Mouse (Mus musculus): ENCODE measurements around the gene Nedd8. TPM values are rescaled to one million over a fixed set of nuclear protein-coding genes. Genes with fewer than 3 reads are reported as not detected.
A peak's percentile ranks its signal among the peaks of the same experiment; 100 is the strongest.

Nedd8 gene
- polyA plus RNA-seq, 2 experiments = 168 to 286 TPM

GRCm38 (mm10) chr14:55617822-55618221, 54.1 kb downstream of the Nedd8 start, which contains the start of gene Rec8:
Gene Rec8, plus strand, starts transcription at chr14:55618037.
- H3K4me2 ChIP-seq (ENCODE audit: low read depth) = peak within 1 kb of the TSS; percentile 69
- H3K27me3 ChIP-seq (ENCODE audit: control insufficient read depth, insufficient read depth, low read length) = no peaks in the 10 kb centered on the region
- peak within 1 kb of the TSS; percentile 30 to 37 for H3K4me3 ChIP-seq (ENCODE audit: insufficient read depth in 1 of 2, low read depth in 2 of 2, low read length in 2 of 2)
- DNase-seq (ENCODE audit: low read depth in 3 of 3, low spot score in 3 of 3) (peak in 2 of 3 experiments; percentile 27 to 64), ATAC-seq (ENCODE audit: insufficient read depth) (peak; percentile 63)
- no peaks in the 10 kb centered on the region for H3K9me3 ChIP-seq (ENCODE audit: control insufficient read depth, low read length)
- peak within 1 kb of the TSS; percentile 4; the same call in 1 of the 2 replicates for H3K27ac ChIP-seq
- peaks cover 19 to 29% of the 10 kb centered on the region in 2 experiments for H3K4me1 ChIP-seq (replicated peaks; ENCODE audit: control insufficient read depth in 2 of 2, insufficient read depth in 2 of 2, low read length in 1 of 2)
- peak; percentile 52 for TF ChIP-seq CTCF (IDR thresholded peaks at IDR 0.05; ENCODE audit: low read depth)
- no peak for TF ChIP-seq EP300 (IDR thresholded peaks at IDR 0.05; ENCODE audit: low read depth)
- 28% methylated on average over 21 of the region's 21 CpGs for WGBS (ENCODE audit: insufficient replicate concordance)
- H3K9ac ChIP-seq (replicated peaks) = peak within 1 kb of the TSS; percentile 49
- no peaks in the 10 kb centered on the region for H3K36me3 ChIP-seq (replicated peaks; ENCODE audit: control insufficient read depth, insufficient read depth, low read depth)

GRCm38 (mm10) chr14:55616844-55617243, 55.1 kb downstream of the Nedd8 start:
- Histone ChIP-seq H3K27me3 (ENCODE audit: control insufficient read depth, insufficient read depth, low read length) (no peaks in the 10 kb centered on the region), H3K4me1 (replicated peaks; ENCODE audit: control insufficient read depth in 2 of 2, insufficient read depth in 2 of 2, low read length in 1 of 2) (peaks cover 19 to 29% of the 10 kb centered on the region in 2 experiments), H3K9me3 (ENCODE audit: control insufficient read depth, low read length) (no peaks in the 10 kb centered on the region), H3K27ac (no peak overlapping the region), H3K4me2 (ENCODE audit: low read depth) (no peak overlapping the region), H3K36me3 (replicated peaks; ENCODE audit: control insufficient read depth, insufficient read depth, low read depth) (no peaks in the 10 kb centered on the region), H3K9ac (replicated peaks) (no peak overlapping the region), H3K4me3 (ENCODE audit: insufficient read depth in 1 of 2, low read depth in 2 of 2, low read length in 2 of 2) (no peak overlapping the region)
- TF ChIP-seq EP300 (IDR thresholded peaks at IDR 0.05; ENCODE audit: low read depth) (no peak), CTCF (IDR thresholded peaks at IDR 0.05; ENCODE audit: low read depth) (no peak)
- ATAC-seq (ENCODE audit: insufficient read depth) (no peak), DNase-seq (ENCODE audit: low read depth in 3 of 3, low spot score in 3 of 3) (no peak)
- WGBS (ENCODE audit: insufficient replicate concordance) = 56% methylated on average over 2 of the region's 2 CpGs

- H3K4me2 ChIP-seq (ENCODE audit: low read depth) = no peak overlapping the region
- no peaks in the 10 kb centered on the region for H3K36me3 ChIP-seq (replicated peaks; ENCODE audit: control insufficient read depth, insufficient read depth, low read depth)
- ATAC-seq (ENCODE audit: insufficient read depth) = no peak
- 48% methylated on average over 2 of the region's 2 CpGs for WGBS (ENCODE audit: insufficient replicate concordance)
- H3K27me3 ChIP-seq (ENCODE audit: control insufficient read depth, insufficient read depth, low read length) = no peaks in the 10 kb centered on the region
- H3K9ac ChIP-seq (replicated peaks) = no peak overlapping the region
- peaks cover 19 to 29% of the 10 kb centered on the region in 2 experiments for H3K4me1 ChIP-seq (replicated peaks; ENCODE audit: control insufficient read depth in 2 of 2, insufficient read depth in 2 of 2, low read length in 1 of 2)
- H3K4me3 ChIP-seq (ENCODE audit: insufficient read depth in 1 of 2, low read depth in 2 of 2, low read length in 2 of 2) = no peak overlapping the region
- no peak overlapping the region for H3K27ac ChIP-seq
- no peaks in the 10 kb centered on the region for H3K9me3 ChIP-seq (ENCODE audit: control insufficient read depth, low read length)
- DNase-seq (ENCODE audit: low read depth in 3 of 3, low spot score in 3 of 3) = no peak
- TF ChIP-seq EP300 (IDR thresholded peaks at IDR 0.05; ENCODE audit: low read depth) (no peak), CTCF (IDR thresholded peaks at IDR 0.05; ENCODE audit: low read depth) (no peak)
These were observed 56.0 kb downstream of the Nedd8 start for GRCm38 (mm10) chr14:55615876-55616275.

DNA sequence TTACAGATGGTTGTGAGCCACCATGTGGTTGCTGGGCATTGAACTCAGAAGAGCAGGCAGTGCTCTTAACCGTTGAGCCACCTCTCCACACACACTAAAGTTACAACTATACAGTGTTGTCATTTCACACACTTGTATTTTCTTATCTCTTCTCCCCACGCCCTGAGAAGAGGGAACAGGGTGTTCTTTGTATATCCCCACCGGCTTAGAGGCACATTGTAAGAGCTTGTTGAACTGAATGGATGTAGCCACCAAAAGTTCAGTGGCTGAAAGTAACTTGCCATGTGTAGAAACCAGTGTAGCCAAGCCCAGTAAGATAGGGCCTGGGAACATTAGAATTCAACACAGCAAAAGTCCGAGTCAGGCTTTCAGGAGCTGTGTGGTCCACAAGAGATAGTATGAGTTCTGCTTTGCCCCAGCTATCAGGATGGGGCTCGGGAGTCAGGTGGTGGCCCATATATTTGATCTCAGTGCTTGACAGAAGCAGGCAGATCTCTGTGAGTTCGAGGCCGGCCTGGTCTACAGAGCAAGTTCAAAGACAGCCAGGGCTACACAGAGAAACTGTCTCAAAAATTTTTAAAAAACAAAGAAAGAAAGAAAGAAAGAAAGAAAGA, 57.3 kb downstream of the Nedd8 start:
- ATAC-seq (ENCODE audit: insufficient read depth) (peak; percentile 82), DNase-seq (ENCODE audit: low read depth in 3 of 3, low spot score in 3 of 3) (peak; percentile 45 to 80 (median 61))
- Histone ChIP-seq H3K9me3 (ENCODE audit: control insufficient read depth, low read length) (no peaks in the 10 kb centered on the region), H3K4me1 (replicated peaks; ENCODE audit: control insufficient read depth in 2 of 2, insufficient read depth in 2 of 2, low read length in 1 of 2) (peaks cover 19 to 29% of the 10 kb centered on the region in 2 experiments), H3K36me3 (replicated peaks; ENCODE audit: control insufficient read depth, insufficient read depth, low read depth) (peaks cover 1% of the 10 kb centered on the region), H3K27ac (peak overlapping the region; percentile 76), H3K4me3 (ENCODE audit: insufficient read depth in 1 of 2, low read depth in 2 of 2, low read length in 2 of 2) (no peak overlapping the region), H3K27me3 (ENCODE audit: control insufficient read depth, insufficient read depth, low read length) (no peaks in the 10 kb centered on the region), H3K4me2 (ENCODE audit: low read depth) (no peak overlapping the region), H3K9ac (replicated peaks) (peak overlapping the region; percentile 38; the same call in 1 of the 2 replicates)
- 24% methylated on average over 7 of the region's 7 CpGs for WGBS (ENCODE audit: insufficient replicate concordance)
- TF ChIP-seq EP300 (IDR thresholded peaks at IDR 0.05; ENCODE audit: low read depth) (peak; percentile 84), CTCF (IDR thresholded peaks at IDR 0.05; ENCODE audit: low read depth) (no peak)

- ATAC-seq (ENCODE audit: insufficient read depth) = no peak
- H3K27me3 ChIP-seq (ENCODE audit: control insufficient read depth, insufficient read depth, low read length) = no peaks in the 10 kb centered on the region
- no peak for TF ChIP-seq EP300 (IDR thresholded peaks at IDR 0.05; ENCODE audit: low read depth)
- no peak for TF ChIP-seq CTCF (IDR thresholded peaks at IDR 0.05; ENCODE audit: low read depth)
- peaks cover 15 to 22% of the 10 kb centered on the region in 2 experiments for H3K4me1 ChIP-seq (replicated peaks; ENCODE audit: control insufficient read depth in 2 of 2, insufficient read depth in 2 of 2, low read length in 1 of 2)
- DNase-seq (ENCODE audit: low read depth in 3 of 3, low spot score in 3 of 3) = no peak
- peak overlapping the region; percentile 16; the same call in 1 of the 2 replicates for H3K27ac ChIP-seq
- H3K9ac ChIP-seq (replicated peaks) = no peak overlapping the region
- peaks cover 14% of the 10 kb centered on the region for H3K36me3 ChIP-seq (replicated peaks; ENCODE audit: control insufficient read depth, insufficient read depth, low read depth)
- no peaks in the 10 kb centered on the region for H3K9me3 ChIP-seq (ENCODE audit: control insufficient read depth, low read length)
- no peak overlapping the region for H3K4me3 ChIP-seq (ENCODE audit: insufficient read depth in 1 of 2, low read depth in 2 of 2, low read length in 2 of 2)
- no peak overlapping the region for H3K4me2 ChIP-seq (ENCODE audit: low read depth)
- 66% methylated on average over 6 of the region's 6 CpGs for WGBS (ENCODE audit: insufficient replicate concordance)
These were observed 58.6 kb downstream of the Nedd8 start for GRCm38 (mm10) chr14:55613346-55613745.

Other genes starting within 250 kb of the Nedd8 start
Only the 30 nearest of the 35 such genes appear.
- gene Carmil3, start 181.5 kb downstream of the Nedd8 start, polyA plus RNA-seq (2012; rRNA removed) = 2.6 TPM in 2 replicates
- gene Carmil3, start 181.5 kb downstream of the Nedd8 start, polyA plus RNA-seq (2014; fragmentation: Nextera tagmentation; extraction: Ambion mirVana) = 0.32 and 0.45 TPM in 2 replicates
- 0.05 and 0.06 TPM in 2 replicates for gene Cpne6, start 161.7 kb downstream of the Nedd8 start, polyA plus RNA-seq (2012; rRNA removed)
- gene Cpne6, start 161.7 kb downstream of the Nedd8 start, polyA plus RNA-seq (2014; fragmentation: Nextera tagmentation; extraction: Ambion mirVana) = not detected in 2 replicates
- not detected in 2 replicates for gene Nrl, start 147.1 kb downstream of the Nedd8 start, polyA plus RNA-seq (2012; rRNA removed)
- gene Nrl, start 147.1 kb downstream of the Nedd8 start, polyA plus RNA-seq (2014; fragmentation: Nextera tagmentation; extraction: Ambion mirVana) = not detected in 2 replicates
- gene Pck2, start 131.9 kb downstream of the Nedd8 start, polyA plus RNA-seq (2012; rRNA removed) = 19.6 and 21.9 TPM in 2 replicates
- gene Pck2, start 131.9 kb downstream of the Nedd8 start, polyA plus RNA-seq (2014; fragmentation: Nextera tagmentation; extraction: Ambion mirVana) = 15.6 and 20.6 TPM in 2 replicates
- gene Dcaf11, start 112.1 kb downstream of the Nedd8 start, polyA plus RNA-seq (2012; rRNA removed) = 25.4 and 30.9 TPM in 2 replicates
- 47.5 and 51.2 TPM in 2 replicates for gene Dcaf11, start 112.1 kb downstream of the Nedd8 start, polyA plus RNA-seq (2014; fragmentation: Nextera tagmentation; extraction: Ambion mirVana)
- gene A730061H03Rik, start 111.7 kb downstream of the Nedd8 start, polyA plus RNA-seq (2012; rRNA removed) = 0.95 and 1.3 TPM in 2 replicates
- 1.8 and 2.1 TPM in 2 replicates for gene A730061H03Rik, start 111.7 kb downstream of the Nedd8 start, polyA plus RNA-seq (2014; fragmentation: Nextera tagmentation; extraction: Ambion mirVana)
- 0.19 and 0.38 TPM in 2 replicates for gene Fitm1, start 96.5 kb downstream of the Nedd8 start, polyA plus RNA-seq (2012; rRNA removed)
- 0.37 and 0.58 TPM in 2 replicates for gene Fitm1, start 96.5 kb downstream of the Nedd8 start, polyA plus RNA-seq (2014; fragmentation: Nextera tagmentation; extraction: Ambion mirVana)
- gene Psme1, start 94.0 kb downstream of the Nedd8 start, polyA plus RNA-seq (2012; rRNA removed) = 32.0 and 51.1 TPM in 2 replicates
- gene Psme1, start 94.0 kb downstream of the Nedd8 start, polyA plus RNA-seq (2014; fragmentation: Nextera tagmentation; extraction: Ambion mirVana) = 99.9 and 103 TPM in 2 replicates
- gene Emc9, start 86.8 kb downstream of the Nedd8 start, polyA plus RNA-seq (2012; rRNA removed) = 19.2 and 20.3 TPM in 2 replicates
- gene Emc9, start 86.8 kb downstream of the Nedd8 start, polyA plus RNA-seq (2014; fragmentation: Nextera tagmentation; extraction: Ambion mirVana) = 32.8 and 33.0 TPM in 2 replicates
- 36.2 and 56.0 TPM in 2 replicates for gene Psme2, start 81.0 kb downstream of the Nedd8 start, polyA plus RNA-seq (2012; rRNA removed)
- 181 and 190 TPM in 2 replicates for gene Psme2, start 81.0 kb downstream of the Nedd8 start, polyA plus RNA-seq (2014; fragmentation: Nextera tagmentation; extraction: Ambion mirVana)
- gene Rnf31, start 80.4 kb downstream of the Nedd8 start, polyA plus RNA-seq (2012; rRNA removed) = 6.2 and 6.5 TPM in 2 replicates
- gene Rnf31, start 80.4 kb downstream of the Nedd8 start, polyA plus RNA-seq (2014; fragmentation: Nextera tagmentation; extraction: Ambion mirVana) = 6.6 and 7.6 TPM in 2 replicates
- 13.5 and 15.1 TPM in 2 replicates for gene Irf9, start 68.6 kb downstream of the Nedd8 start, polyA plus RNA-seq (2012; rRNA removed)
- 11.2 and 13.8 TPM in 2 replicates for gene Irf9, start 68.6 kb downstream of the Nedd8 start, polyA plus RNA-seq (2014; fragmentation: Nextera tagmentation; extraction: Ambion mirVana)
- gene Rec8, start 54.1 kb downstream of the Nedd8 start, polyA plus RNA-seq (2012; rRNA removed) = 1.7 and 1.9 TPM in 2 replicates
- 0.87 and 1.0 TPM in 2 replicates for gene Rec8, start 54.1 kb downstream of the Nedd8 start, polyA plus RNA-seq (2014; fragmentation: Nextera tagmentation; extraction: Ambion mirVana)
- gene Ipo4, start 36.2 kb downstream of the Nedd8 start, polyA plus RNA-seq (2012; rRNA removed) = 13.5 and 27.6 TPM in 2 replicates
- gene Ipo4, start 36.2 kb downstream of the Nedd8 start, polyA plus RNA-seq (2014; fragmentation: Nextera tagmentation; extraction: Ambion mirVana) = 22.6 and 27.9 TPM in 2 replicates
- 2.0 and 3.4 TPM in 2 replicates for gene Gm49378, start 34.2 kb downstream of the Nedd8 start, polyA plus RNA-seq (2012; rRNA removed)
- 2.0 and 2.9 TPM in 2 replicates for gene Gm49378, start 34.2 kb downstream of the Nedd8 start, polyA plus RNA-seq (2014; fragmentation: Nextera tagmentation; extraction: Ambion mirVana)
- gene Tm9sf1, start 28.3 kb downstream of the Nedd8 start, polyA plus RNA-seq (2012; rRNA removed) = 26.4 and 33.2 TPM in 2 replicates
- gene Tm9sf1, start 28.3 kb downstream of the Nedd8 start, polyA plus RNA-seq (2014; fragmentation: Nextera tagmentation; extraction: Ambion mirVana) = 42.8 and 45.4 TPM in 2 replicates
- gene Tssk4, start 21.9 kb downstream of the Nedd8 start, polyA plus RNA-seq (2012; rRNA removed) = 0.34 and 0.39 TPM in 2 replicates
- 0.19 and 0.23 TPM in 2 replicates for gene Tssk4, start 21.9 kb downstream of the Nedd8 start, polyA plus RNA-seq (2014; fragmentation: Nextera tagmentation; extraction: Ambion mirVana)
- 11.6 and 13.4 TPM in 2 replicates for gene Mdp1, start 11.6 kb downstream of the Nedd8 start, polyA plus RNA-seq (2012; rRNA removed)
- gene Mdp1, start 11.6 kb downstream of the Nedd8 start, polyA plus RNA-seq (2014; fragmentation: Nextera tagmentation; extraction: Ambion mirVana) = 15.5 and 16.6 TPM in 2 replicates
- gene Gmpr2, start 183 bp downstream of the Nedd8 start, polyA plus RNA-seq (2012; rRNA removed) = 10.6 and 14.1 TPM in 2 replicates
- 17.9 and 18.2 TPM in 2 replicates for gene Gmpr2, start 183 bp downstream of the Nedd8 start, polyA plus RNA-seq (2014; fragmentation: Nextera tagmentation; extraction: Ambion mirVana)
- gene Tinf2, start 9.7 kb upstream of the Nedd8 start, polyA plus RNA-seq (2012; rRNA removed) = 13.4 and 16.6 TPM in 2 replicates
- 19.0 and 19.3 TPM in 2 replicates for gene Tinf2, start 9.7 kb upstream of the Nedd8 start, polyA plus RNA-seq (2014; fragmentation: Nextera tagmentation; extraction: Ambion mirVana)
- gene Tgm1, start 41.8 kb upstream of the Nedd8 start, polyA plus RNA-seq (2012; rRNA removed) = 2.0 and 2.4 TPM in 2 replicates
- 2.0 and 2.3 TPM in 2 replicates for gene Tgm1, start 41.8 kb upstream of the Nedd8 start, polyA plus RNA-seq (2014; fragmentation: Nextera tagmentation; extraction: Ambion mirVana)
- 10.9 and 12.8 TPM in 2 replicates for gene Rabggta, start 50.1 kb upstream of the Nedd8 start, polyA plus RNA-seq (2012; rRNA removed)
- gene Rabggta, start 50.1 kb upstream of the Nedd8 start, polyA plus RNA-seq (2014; fragmentation: Nextera tagmentation; extraction: Ambion mirVana) = 7.4 and 8.1 TPM in 2 replicates
- gene Dhrs1, start 73.6 kb upstream of the Nedd8 start, polyA plus RNA-seq (2012; rRNA removed) = 21.2 and 31.0 TPM in 2 replicates
- 34.4 and 40.4 TPM in 2 replicates for gene Dhrs1, start 73.6 kb upstream of the Nedd8 start, polyA plus RNA-seq (2014; fragmentation: Nextera tagmentation; extraction: Ambion mirVana)
- 13.1 and 13.2 TPM in 2 replicates for gene Nop9, start 73.6 kb upstream of the Nedd8 start, polyA plus RNA-seq (2012; rRNA removed)
- 20.8 and 27.5 TPM in 2 replicates for gene Nop9, start 73.6 kb upstream of the Nedd8 start, polyA plus RNA-seq (2014; fragmentation: Nextera tagmentation; extraction: Ambion mirVana)
- 37.3 and 42.1 TPM in 2 replicates for gene Cideb, start 86.3 kb upstream of the Nedd8 start, polyA plus RNA-seq (2012; rRNA removed)
- 40.0 and 42.8 TPM in 2 replicates for gene Cideb, start 86.3 kb upstream of the Nedd8 start, polyA plus RNA-seq (2014; fragmentation: Nextera tagmentation; extraction: Ambion mirVana)
- gene Ltb4r2, start 89.3 kb upstream of the Nedd8 start, polyA plus RNA-seq (2012; rRNA removed) = 0.65 and 0.67 TPM in 2 replicates
- gene Ltb4r2, start 89.3 kb upstream of the Nedd8 start, polyA plus RNA-seq (2014; fragmentation: Nextera tagmentation; extraction: Ambion mirVana) = 0.39 and 0.67 TPM in 2 replicates
- gene Ltb4r1, start 93.8 kb upstream of the Nedd8 start, polyA plus RNA-seq (2012; rRNA removed) = 2.9 and 3.3 TPM in 2 replicates
- gene Ltb4r1, start 93.8 kb upstream of the Nedd8 start, polyA plus RNA-seq (2014; fragmentation: Nextera tagmentation; extraction: Ambion mirVana) = 1.7 and 2.7 TPM in 2 replicates
- gene Adcy4, start 112.0 kb upstream of the Nedd8 start, polyA plus RNA-seq (2012; rRNA removed) = 0.88 and 1.0 TPM in 2 replicates
- 0.66 and 1.2 TPM in 2 replicates for gene Adcy4, start 112.0 kb upstream of the Nedd8 start, polyA plus RNA-seq (2014; fragmentation: Nextera tagmentation; extraction: Ambion mirVana)
- gene Ripk3, start 116.7 kb upstream of the Nedd8 start, polyA plus RNA-seq (2012; rRNA removed) = 13.1 and 15.1 TPM in 2 replicates
- gene Ripk3, start 116.7 kb upstream of the Nedd8 start, polyA plus RNA-seq (2014; fragmentation: Nextera tagmentation; extraction: Ambion mirVana) = 18.2 and 22.0 TPM in 2 replicates
- gene Nfatc4, start 151.0 kb upstream of the Nedd8 start, polyA plus RNA-seq (2012; rRNA removed) = 0.89 and 1.0 TPM in 2 replicates
- 0.33 and 0.66 TPM in 2 replicates for gene Nfatc4, start 151.0 kb upstream of the Nedd8 start, polyA plus RNA-seq (2014; fragmentation: Nextera tagmentation; extraction: Ambion mirVana)

Measured in liver, embryonic 14.5 days (tissue).